Mouse (Mus musculus): Measurements from ENCODE around the gene Atrnl1.

DNA sequence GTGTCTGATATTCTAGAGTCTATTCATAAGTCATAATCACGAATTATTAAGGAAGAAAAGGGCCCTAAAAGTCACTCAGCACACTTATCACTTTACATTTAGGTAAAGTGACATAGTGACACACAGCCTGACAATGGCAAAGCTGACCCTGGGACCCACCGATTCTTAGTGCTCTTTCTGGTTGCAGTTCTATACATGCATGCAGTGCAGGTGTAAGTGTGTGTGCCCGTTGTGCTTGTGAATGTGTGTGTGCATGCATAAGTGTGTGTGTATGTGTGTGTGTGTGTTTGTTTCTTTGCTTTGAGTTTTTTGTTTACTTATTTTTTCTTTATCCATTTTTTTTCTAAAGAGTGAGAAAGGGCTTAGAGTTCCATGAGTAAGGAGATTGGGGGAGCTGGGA lies 425.3 kb downstream of the Atrnl1 start:
- TF ChIP-seq CTCF (IDR thresholded peaks at IDR 0.05; ENCODE audit: extremely low read depth, insufficient read depth, insufficient read length, insufficient replicate concordance) (no peak), POLR2A (IDR thresholded peaks at IDR 0.05; ENCODE audit: low read depth, low read length) (no peak)
